Mouse (Mus musculus) liver, adult 10 weeks (tissue): ENCODE results near the gene Gbe1. TPM values are rescaled to one million over a fixed set of nuclear protein-coding genes. Genes with fewer than 3 reads are reported as not detected.

Source experiments
- polyA plus RNA-seq: library from polyadenylated mRNA; stranded (reverse); fragments of 350-450 nt; fragmentation: Illumina TruSeq; extraction: RNeasy Lipid Tissue Mini Kit (QIAGEN cat#74804); gene quantifications from one replicate; pipeline ENCODE4 v1.2.3, GENCODE M21; 2014; ENCODE audit warnings: low read depth, low replicate concordance

The Gbe1 gene
- 190 TPM for polyA plus RNA-seq

DNA sequence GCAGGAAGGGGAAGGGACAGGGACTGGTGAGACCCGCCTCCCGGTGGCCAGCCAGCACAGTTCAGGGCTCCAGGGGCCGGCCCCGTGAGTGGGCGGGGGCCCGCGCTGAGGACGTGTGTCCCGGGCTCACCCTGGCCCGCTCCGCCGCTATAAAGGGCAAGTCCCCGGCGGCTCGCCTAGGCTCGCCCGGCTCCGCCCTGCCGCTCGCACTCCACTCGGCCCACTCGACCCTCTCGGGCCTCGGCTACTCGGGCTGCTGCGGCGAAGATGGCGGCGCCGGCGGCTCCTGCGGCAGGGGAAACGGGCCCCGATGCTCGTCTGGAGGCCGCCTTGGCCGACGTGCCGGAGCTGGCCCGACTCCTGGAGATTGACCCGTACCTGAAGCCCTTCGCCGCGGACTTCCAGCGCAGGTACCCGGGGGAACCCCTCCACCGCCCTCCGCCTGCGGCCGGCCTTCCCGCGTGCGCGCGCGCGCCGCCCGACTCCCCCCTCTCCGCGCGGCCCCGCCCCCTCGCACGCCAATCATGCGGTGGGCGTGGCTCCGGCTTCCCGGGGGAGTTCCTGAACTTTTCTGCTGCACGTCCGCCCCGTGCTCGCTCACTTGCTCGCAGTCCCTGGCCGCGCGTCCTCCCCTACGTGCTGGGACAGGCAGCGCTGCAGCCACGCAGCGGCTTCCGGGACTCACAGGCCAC is at the start of gene Gbe1:
Gene Gbe1 (plus strand): TSS at position 64 of the 692 bp plus-strand sequence.

